Comparison of ENCODE assay signal across 8 mouse cellular contexts in the genomic region with DNA sequence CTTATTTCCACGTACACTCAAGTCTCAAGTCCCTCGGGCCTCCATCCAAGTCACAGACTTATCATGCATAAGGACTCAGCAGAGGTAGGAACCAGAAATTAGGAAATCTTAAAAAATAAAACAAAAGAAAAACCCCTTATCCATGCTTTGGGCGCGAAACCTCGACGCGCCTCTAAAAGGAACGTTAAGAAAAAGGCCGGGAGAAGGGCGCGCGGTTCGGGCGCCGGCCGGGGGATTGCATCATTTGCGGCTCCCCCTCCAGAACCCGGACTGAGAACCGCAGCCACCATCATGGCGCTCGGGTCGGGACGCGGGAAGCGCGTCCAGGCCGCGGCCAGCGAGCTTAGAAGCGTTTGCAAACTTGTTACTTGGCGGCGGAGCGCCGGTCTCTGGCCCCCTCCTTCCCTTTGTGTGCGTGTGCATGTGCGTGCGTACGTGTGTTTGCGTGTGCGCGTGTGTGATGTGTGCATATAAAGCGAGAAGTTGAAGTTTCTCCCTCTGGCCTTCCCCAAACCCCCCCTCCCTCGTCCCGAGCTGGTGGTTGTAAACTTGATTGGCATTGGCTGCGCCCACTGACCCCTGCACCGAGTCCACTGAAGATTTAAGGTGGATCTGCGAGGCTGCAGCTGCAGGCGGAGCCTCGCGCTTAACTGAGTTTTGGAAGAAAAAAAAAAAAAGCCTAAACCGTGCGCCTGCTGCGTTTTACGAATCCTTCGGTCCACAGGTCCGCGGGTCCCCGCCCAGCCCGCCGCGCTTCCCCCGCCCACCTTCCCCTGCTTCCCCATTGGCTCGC. TPM values are rescaled to one million over a fixed set of nuclear protein-coding genes. Genes with fewer than 3 reads are reported as not detected.
DNase-seq lines count a peak whose midpoint lies in the region; ATAC-seq lines count a peak whose summit lies in the region.

No protein-coding gene starts in this region.

- peak overlapping the region; percentile 59 for H3K4me3 ChIP-seq in hindbrain, embryonic 12.5 days
- H3K4me3 ChIP-seq in macrophage (ENCODE audit: inconsistent target): peak overlapping the region; percentile 71

- peak; percentile 94 for DNase-seq in R1 (ENCODE audit: low read depth, low spot score)
- peak; percentile 86 for DNase-seq in cerebellum, adult 9-11 months
- peak; percentile 50 to 57 for DNase-seq in layer of hippocampus, postnatal 36 days
- peak; percentile 77 for DNase-seq in retina, postnatal 7 days (ENCODE audit: low read depth, low spot score)
- DNase-seq in urinary bladder, adult 18-20 months (ENCODE audit: low spot score in 2 of 2): peak; percentile 66 to 85

- no peaks in the 10 kb centered on the region for H3K9me3 ChIP-seq in hindbrain, embryonic 12.5 days (replicated peaks)

- H3K27ac ChIP-seq in hindbrain, embryonic 12.5 days: peak overlapping the region; percentile 98
- H3K27ac ChIP-seq in macrophage: peak overlapping the region; percentile 95

- no peaks in the 10 kb centered on the region for H3K36me3 ChIP-seq in hindbrain, embryonic 12.5 days
- H3K36me3 ChIP-seq in macrophage (ENCODE audit: inconsistent target): no peaks in the 10 kb centered on the region

- peaks cover 74% of the 10 kb centered on the region for H3K79me2 ChIP-seq in macrophage (ENCODE audit: inconsistent target)

- H3K4me1 ChIP-seq in hindbrain, embryonic 12.5 days: peaks cover 37% of the 10 kb centered on the region

- H3K27me3 ChIP-seq in hindbrain, embryonic 12.5 days: no peaks in the 10 kb centered on the region

- ATAC-seq in frontal cortex, adult (ENCODE audit: low TSS enrichment): peak; percentile 78
- peak; percentile 89 for ATAC-seq in hindbrain, embryonic 12.5 days (ENCODE audit: low FRiP score)

- H3K4me2 ChIP-seq in hindbrain, embryonic 12.5 days (replicated peaks): peak overlapping the region; percentile 94

- WGBS in hindbrain, embryonic 12.5 days: under 1% methylated on average over 63 of the region's 63 CpGs
- WGBS in macrophage (ENCODE audit: missing documents): 3% methylated on average over 39 of the region's 63 CpGs

- peak overlapping the region; percentile 82 for H3K9ac ChIP-seq in hindbrain, embryonic 12.5 days

RNA-seq across cellular contexts. Expression of a gene that starts 8.1 kb away (rescaled TPM):
- polyA plus RNA-seq in hindbrain, embryonic 12.5 days (2016; fragmentation: Nextera tagmentation; extraction: Ambion mirVana): 24.9 and 25.7 TPM in 2 replicates
- 10 to 100 TPM; 51.0 to 52.6 TPM for total RNA-seq in layer of hippocampus, postnatal 36 days (2021)
- 10 to 100 TPM; 14.1 to 72.0 (median 31.5) TPM for total RNA-seq in macrophage (2018; cell fraction: chromatin; rRNA removed)
- 10 to 100 TPM; 12.9 to 44.8 (median 20.9) TPM for total RNA-seq in macrophage (2018; cell fraction: cytosol; rRNA removed)
- 10 to 100 TPM; 18.9 to 91.9 (median 37.5) TPM for total RNA-seq in macrophage (2018; cell fraction: nucleus; rRNA removed)
- 13.0 to 49.2 TPM (median 33.8 TPM) in 3 replicates for polyA plus RNA-seq in macrophage (2018)

RNA-seq across cellular contexts. Expression of a gene that starts 29.9 kb away (rescaled TPM):
- 31.3 and 31.8 TPM in 2 replicates for polyA plus RNA-seq in hindbrain, embryonic 12.5 days (2016; fragmentation: Nextera tagmentation; extraction: Ambion mirVana)
- total RNA-seq in layer of hippocampus, postnatal 36 days (2021): 10 to 100 TPM; 28.1 to 29.3 TPM
- total RNA-seq in macrophage (2018; cell fraction: chromatin; rRNA removed): 1 to 10 TPM; 1.7 to 9.3 (median 4.4) TPM
- total RNA-seq in macrophage (2018; cell fraction: cytosol; rRNA removed): 1 to 10 TPM; 1.1 to 3.4 (median 1.8) TPM
- total RNA-seq in macrophage (2018; cell fraction: nucleus; rRNA removed): 1 to 10 TPM; 1.2 to 8.8 (median 3.6) TPM
- 2.1 to 4.4 TPM (median 2.6 TPM) in 3 replicates for polyA plus RNA-seq in macrophage (2018)

RNA-seq across cellular contexts. Expression of a gene that starts 53.2 kb away (rescaled TPM):
- 4.5 TPM in 2 replicates for polyA plus RNA-seq in hindbrain, embryonic 12.5 days (2016; fragmentation: Nextera tagmentation; extraction: Ambion mirVana)
- 1 to 10 TPM; 3.1 to 3.4 TPM for total RNA-seq in layer of hippocampus, postnatal 36 days (2021)
- total RNA-seq in macrophage (2018; cell fraction: chromatin; rRNA removed): under 1 TPM in 9 of 26 experiments, not detected in 17; 0.19 to 0.86 (median 0.31) TPM
- total RNA-seq in macrophage (2018; cell fraction: cytosol; rRNA removed): under 1 TPM in 21 of 26 experiments, not detected in 5; 0.03 to 0.70 (median 0.10) TPM
- 1 to 10 TPM in 1 of 26 experiments, under 1 TPM in 11, not detected in 14; 0.11 to 2.1 (median 0.33) TPM for total RNA-seq in macrophage (2018; cell fraction: nucleus; rRNA removed)
- 0.06 TPM in 1 of 3 replicates, not detected in the others for polyA plus RNA-seq in macrophage (2018)

Comparison
In these comparisons a context has a peak if more than half of its experiments do, and no peak if none do; other contexts are left out.
1. Peak in every context shown above with its lines: DNase-seq, ATAC-seq, H3K4me3 ChIP-seq and H3K27ac ChIP-seq.